Mouse (Mus musculus) ovary, postnatal 36 days (tissue): ENCODE results near the gene Ddx17.
A peak's percentile ranks its signal among the peaks of the same experiment; 100 is the strongest.

ENCODE experiments used
- DNase-seq: peaks from one replicate; pipeline ENCODE4 v3.0.0; 2022; ENCODE audit warnings: low spot score, mixed read lengths

The Ddx17 gene

GRCm38 (mm10) chr15:79518571-79518970 is 28.0 kb downstream of the Ddx17 start:
- DNase-seq = no peak

DNA sequence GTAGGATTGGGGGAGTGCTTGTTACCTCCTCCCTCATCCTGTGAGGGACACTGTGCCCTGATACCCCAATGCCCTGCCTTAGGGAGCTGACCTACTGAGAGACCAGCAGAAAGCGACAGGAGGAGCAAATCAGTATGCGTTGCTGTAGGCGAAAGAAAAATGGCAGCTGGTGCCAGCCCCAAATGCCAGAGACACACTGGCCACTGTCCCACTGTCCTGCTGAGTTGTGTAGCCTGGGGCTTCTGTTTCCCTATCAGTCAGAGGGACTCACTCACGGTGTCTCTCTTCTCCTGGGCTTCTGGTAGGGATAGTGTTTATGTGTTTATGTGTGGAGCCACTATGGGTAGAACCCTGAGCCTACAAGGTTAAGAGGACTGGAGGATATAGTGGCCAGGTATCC is 28.8 kb downstream of the Ddx17 start:
- DNase-seq = peak; percentile 2

GRCm38 (mm10) chr15:79516171-79517096 is 30.1 kb downstream of the Ddx17 start, which contains the start of gene Kdelr3:
Gene Kdelr3 (plus strand): TSS chr15:79516411.
- peak; percentile 82 for DNase-seq

DNA sequence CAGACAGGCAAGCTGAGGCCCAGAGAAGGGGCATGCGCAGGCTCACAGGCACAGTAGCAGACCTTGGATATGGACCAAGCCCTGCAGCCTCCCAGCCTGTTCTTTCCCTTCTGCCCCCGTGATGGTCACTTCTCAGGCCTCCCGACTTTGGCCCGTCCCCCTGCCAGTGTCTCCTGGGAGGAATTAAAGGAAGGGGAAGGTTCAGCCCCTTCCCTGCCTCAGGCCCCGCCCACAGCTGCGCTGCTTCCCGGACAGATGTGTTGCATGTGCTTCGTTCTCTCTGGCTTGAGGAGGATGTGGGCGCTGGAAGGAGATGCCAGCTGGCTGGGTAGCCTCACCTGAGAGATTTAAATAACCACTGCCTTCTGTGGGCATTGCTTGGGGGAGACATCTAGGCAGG is 32.6 kb downstream of the Ddx17 start:
- no peak for DNase-seq

DNA sequence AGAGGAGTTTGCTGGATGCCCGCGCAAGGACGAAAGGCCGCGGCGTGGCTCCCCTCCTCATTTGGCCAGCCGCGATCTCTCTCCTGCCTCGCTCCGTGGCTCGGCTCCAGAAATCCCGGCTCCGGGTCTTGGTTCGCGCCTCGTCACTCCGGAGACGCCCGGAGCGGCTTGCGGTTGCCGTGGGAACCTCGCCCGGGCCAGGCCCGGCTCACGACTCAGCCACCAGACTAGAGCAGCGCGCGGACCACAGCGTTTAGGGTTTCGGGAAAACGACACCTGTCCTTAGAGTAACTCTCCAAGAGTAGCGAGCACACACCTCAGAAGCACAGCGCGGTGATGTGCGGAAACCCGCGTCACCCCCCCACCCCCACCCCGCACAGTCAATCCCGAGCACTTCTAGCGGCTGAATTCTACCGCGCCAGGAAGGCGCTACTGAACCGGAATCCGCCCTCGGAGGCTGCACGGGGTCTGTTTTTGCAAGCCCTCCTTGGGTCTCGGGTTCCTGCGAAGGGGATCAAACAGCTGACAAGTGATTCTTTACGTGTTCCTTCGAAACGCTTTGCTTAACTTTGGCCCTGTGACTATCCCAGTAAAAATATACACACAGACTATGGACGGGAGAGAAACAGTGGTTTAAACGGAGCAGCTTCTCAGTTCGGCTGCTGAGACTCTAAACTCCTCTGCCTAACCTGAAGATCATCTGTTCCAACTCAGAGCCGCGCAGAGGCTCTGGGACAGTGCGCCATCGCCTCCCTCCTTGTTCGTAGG is 34.8 kb downstream of the Ddx17 start:
- DNase-seq = peak; percentile 88

DNA sequence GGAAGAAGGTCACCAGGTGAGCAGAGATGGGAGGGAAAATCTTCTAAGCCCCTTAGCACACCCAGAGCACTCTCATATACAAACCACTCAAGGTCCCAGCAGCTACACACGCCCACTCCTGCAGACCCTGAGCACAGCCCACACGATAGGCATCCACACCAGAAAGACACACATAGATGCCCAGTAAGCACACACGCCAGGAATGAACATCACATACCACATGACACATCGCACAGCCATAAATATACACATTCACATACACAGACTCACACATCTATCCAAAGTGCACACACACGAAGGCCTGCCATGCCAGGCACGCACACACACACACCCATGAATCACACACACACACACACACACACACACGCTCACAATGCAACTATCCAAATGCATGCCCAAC is 36.1 kb downstream of the Ddx17 start:
- DNase-seq = no peak

- no peak for DNase-seq
These were observed 36.5 kb downstream of the Ddx17 start for GRCm38 (mm10) chr15:79509998-79510397.

DNA sequence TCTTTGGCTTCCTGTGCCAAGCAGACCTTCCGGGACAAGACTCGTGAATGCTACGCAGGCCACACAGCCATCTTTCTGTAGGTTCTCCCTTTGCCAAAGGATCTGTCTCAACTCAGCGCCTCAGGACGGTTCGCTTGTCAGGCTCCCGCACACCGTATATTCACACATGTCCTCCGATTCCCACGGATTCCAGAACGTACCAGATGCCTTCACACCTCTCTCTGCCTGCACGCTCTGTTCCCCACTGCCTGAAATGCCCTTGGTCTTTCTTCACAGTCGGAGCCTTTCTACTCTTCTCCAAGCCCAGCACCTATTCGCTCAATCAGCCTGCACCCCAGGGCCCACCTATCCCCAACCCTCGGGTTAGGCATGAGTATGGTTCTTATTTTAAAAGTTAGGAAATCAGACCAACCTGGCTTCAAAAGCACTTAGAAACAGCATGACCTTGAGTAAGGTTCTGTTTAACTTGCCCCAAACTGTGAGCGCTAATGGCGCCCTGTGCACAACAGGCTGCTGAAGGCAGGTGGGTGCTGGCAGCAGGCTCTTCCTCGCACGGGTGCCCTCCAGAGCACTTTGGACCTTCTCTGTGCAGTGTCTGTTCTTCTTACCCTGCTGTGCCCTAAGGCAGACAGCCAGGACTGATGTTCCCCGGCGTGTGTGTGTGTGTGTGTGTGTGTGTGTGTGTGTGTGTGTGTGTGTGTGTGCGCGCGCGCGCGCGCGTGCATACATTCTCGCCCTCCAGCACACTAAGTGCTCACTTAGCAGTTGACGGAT is 39.3 kb downstream of the Ddx17 start:
- no peak for DNase-seq

DNA sequence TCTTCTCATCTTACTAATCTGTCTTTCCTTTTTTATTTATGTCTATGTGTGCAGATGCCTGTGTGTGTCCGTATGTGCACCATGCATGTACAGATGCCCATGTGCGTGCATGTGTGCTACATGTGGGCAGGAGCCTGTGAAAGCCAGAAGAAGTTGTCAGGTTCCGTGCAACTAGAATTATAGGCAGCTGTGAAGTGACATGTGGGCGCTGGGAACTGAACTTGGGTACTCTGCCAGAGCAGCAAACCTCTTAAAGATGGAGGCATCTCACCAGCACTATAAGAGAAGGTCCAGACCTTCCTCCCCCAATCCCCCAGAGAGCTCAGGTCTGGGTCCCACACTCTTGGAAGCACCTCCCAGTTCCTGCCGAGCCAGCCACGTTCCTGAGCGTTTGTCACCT is 40.1 kb downstream of the Ddx17 start:
- DNase-seq = no peak

- DNase-seq = peak; percentile 62
These were observed 40.8 kb downstream of the Ddx17 start for GRCm38 (mm10) chr15:79505616-79506283.

DNA sequence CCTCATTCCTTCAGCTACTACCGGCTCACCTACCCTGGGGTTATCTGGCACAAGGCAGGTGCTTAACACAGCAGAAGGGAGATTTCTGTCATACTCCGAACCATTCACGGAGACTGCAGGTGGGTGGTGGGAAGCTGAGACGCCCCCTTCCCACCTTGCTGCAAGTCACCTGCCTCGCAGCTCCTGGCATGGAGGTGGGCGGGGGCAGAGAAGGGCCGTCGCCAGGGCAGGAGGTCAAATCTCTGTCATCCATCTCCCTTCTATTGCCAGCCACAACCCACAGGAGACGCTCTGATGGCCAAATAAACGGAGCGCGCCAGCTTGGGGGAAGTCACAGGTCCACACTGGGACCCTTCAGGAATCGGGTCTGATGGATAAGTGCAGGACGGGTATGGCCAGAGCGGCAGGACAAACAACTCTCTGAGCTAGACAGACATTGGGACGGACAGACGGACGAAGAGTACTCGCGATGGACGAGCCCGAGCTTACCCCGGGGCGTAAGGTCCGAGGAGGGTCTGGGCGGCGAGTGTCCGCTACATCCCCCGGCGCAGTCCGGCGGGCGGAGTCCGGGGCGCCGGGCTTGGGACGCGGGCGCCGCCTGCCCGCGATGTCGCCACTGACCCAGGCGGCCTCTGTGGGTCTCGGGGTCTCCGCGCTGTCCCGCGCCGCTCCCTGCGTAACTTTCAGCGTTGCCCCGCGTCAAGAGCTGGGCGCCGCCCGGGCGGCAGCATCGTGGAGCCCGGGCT is 41.7 kb downstream of the Ddx17 start, which contains the start of gene Kcnj4:
Gene Kcnj4, minus strand, starts transcription at position 535 of the 746 bp plus-strand sequence.
- no peak for DNase-seq

DNA sequence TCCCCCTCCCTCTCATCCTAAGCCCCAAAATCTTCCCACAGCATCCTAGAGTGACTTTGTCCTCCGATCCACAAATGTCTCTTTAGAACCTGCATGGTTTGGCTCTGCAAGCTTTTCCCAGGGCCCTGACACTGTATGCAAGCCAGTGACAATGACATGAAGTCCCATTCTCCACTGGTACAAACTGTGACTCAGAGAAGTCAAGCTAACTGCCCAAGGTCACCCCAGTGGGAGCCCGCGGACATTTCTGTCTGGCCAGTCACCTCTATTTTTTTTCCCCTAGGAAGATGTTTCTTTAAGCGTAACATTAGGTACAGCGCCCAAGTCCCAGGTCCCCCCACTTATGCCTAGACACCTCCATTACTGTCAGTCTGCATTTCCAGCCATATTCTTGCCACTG is 43.1 kb downstream of the Ddx17 start:
- DNase-seq = no peak

GRCm38 (mm10) chr15:79502891-79503341 is 43.6 kb downstream of the Ddx17 start:
- DNase-seq = no peak

GRCm38 (mm10) chr15:79500110-79500509 is 46.4 kb downstream of the Ddx17 start:
- no peak for DNase-seq

DNA sequence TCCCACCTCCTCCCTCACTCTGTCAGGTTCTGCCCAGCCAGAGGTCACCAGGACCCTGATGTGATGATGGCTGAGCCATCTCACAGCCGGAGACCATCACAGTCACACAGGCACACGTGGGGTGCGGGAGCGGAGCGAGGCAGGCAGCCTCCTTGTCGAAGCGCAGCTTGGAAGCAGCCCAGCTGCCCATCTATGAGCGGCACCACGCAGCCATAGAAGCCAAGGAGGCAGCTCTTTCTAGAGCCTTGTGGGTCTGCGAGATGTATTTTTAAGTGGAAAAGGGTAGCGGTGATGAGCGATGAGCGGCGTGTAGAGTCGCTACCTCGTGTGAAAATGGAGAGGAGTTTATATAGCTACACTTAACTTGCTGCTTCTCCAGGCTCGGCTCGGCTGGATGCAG is 53.0 kb downstream of the Ddx17 start:
- DNase-seq = no peak

- DNase-seq = no peak
These were observed 57.1 kb downstream of the Ddx17 start for GRCm38 (mm10) chr15:79489463-79489862.

DNA sequence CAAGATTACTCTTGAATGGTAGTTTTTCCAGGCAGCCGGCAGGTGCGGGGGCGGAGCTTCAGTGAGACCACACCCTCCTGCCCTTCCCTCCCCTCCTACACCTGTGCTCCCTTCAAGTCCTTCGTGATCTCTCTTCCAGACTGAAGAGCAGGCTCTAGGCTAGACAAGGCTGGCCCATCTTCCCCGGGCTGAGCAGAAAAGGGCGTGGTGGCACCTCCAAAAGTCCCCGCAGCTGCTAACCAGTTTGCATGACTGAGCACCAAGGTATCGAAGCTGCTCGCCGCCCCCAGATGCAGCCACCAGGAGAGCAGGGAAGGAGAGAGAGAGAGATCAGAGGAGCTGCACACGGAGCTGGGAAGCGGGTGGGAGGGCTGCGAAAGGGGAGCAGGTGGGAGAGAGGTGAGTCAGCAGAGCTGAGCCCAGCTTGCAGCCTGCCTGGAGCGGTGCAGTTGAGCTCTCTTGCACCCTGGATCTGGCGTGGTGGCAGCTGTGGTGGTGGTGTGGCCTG is 65.3 kb downstream of the Ddx17 start:
- DNase-seq = no peak
